Mouse (Mus musculus) intestine, postnatal 0 days (tissue): ENCODE data around the gene Capn8. TPM values are rescaled to one million over a fixed set of nuclear protein-coding genes. Genes with fewer than 3 reads are reported as not detected.
"Not testable (repeated sequence)": the region's sequence is repeated elsewhere in the genome, so short reads cannot be mapped to it uniquely, and the experiment has no call there.

ENCODE experiments used
- ATAC-seq: fragments of 200-750 bp; cut with Nextera tagmentation; 2 replicates; pipeline ENCODE4 v1.8.0; 2017; ENCODE audit warnings: mild to moderate bottlenecking, moderate TSS enrichment, moderate library complexity
- H3K27ac ChIP-seq: fragments of 300-500 bp; sonication (generic); 2 replicates; pipeline ENCODE4 v1.5.1; 2014; ENCODE audit warnings: mild to moderate bottlenecking, low read depth, low read length, moderate library complexity
- H3K27me3 ChIP-seq: fragments of 300-500 bp; sonication (generic); replicated peaks from 2 replicates; pipeline ENCODE4 v1.6.1; 2014; ENCODE audit warnings: low read length, mixed read lengths; ENCODE audit not compliant: control insufficient read depth, insufficient read depth
- H3K36me3 ChIP-seq: fragments of 300-500 bp; sonication (generic); 2 replicates; pipeline ENCODE4 v1.6.1; 2014; ENCODE audit warnings: mild to moderate bottlenecking, moderate library complexity; ENCODE audit not compliant: control insufficient read depth, insufficient read depth
- H3K4me1 ChIP-seq: fragments of 300-500 bp; sonication (generic); replicated peaks from 2 replicates; pipeline ENCODE4 v1.6.1; 2014; ENCODE audit warnings: antibody characterized with exemption, low read length, mixed read lengths; ENCODE audit not compliant: control insufficient read depth, insufficient read depth
- H3K4me2 ChIP-seq: fragments of 300-500 bp; sonication (generic); replicated peaks from 2 replicates; pipeline ENCODE4 v1.6.1; 2014; ENCODE audit warnings: low read depth, mild to moderate bottlenecking, moderate library complexity
- H3K4me3 ChIP-seq: fragments of 300-500 bp; sonication (generic); 2 replicates; pipeline ENCODE4 v1.5.1; 2014; ENCODE audit warnings: low read depth, low read length
- H3K9ac ChIP-seq: fragments of 300-500 bp; sonication (generic); 2 replicates; pipeline ENCODE4 v1.6.1; 2014; ENCODE audit warnings: mild to moderate bottlenecking, low read depth, low read length
- H3K9me3 ChIP-seq: fragments of 300-500 bp; sonication (generic); 2 replicates; pipeline ENCODE4 v1.6.1; 2016; ENCODE audit warnings: mixed run types; ENCODE audit not compliant: control insufficient read depth
- CTCF ChIP-seq: sonication (generic); IDR thresholded peaks from 2 replicates; pipeline ENCODE4 v1.5.1; 2016; ENCODE audit warnings: low read depth, mild to moderate bottlenecking, control low read depth, antibody characterized with exemption, moderate library complexity
- WGBS: fragments of 180-500 bp; shearing (Covaris S2); extraction: QIAGEN DNeasy Blood & Tissue Kit; methylation state at CpG from one replicate; pipeline ENCODE4 v1.1.7; 2014; 5-methylcytosine and 5-hydroxymethylcytosine counted together
- polyA plus RNA-seq: library from polyadenylated mRNA; unstranded; fragments of >200 nt; fragmentation: Nextera tagmentation; extraction: Ambion mirVana; gene quantifications from 2 replicates; pipeline ENCODE4 v1.2.1, GENCODE M21; 2015

Capn8 gene
- polyA plus RNA-seq, 1 experiment from 2014 or later = 1.0 TPM

- no peak overlapping the region for H3K4me3 ChIP-seq
- 78% methylated on average over 2 of the region's 2 CpGs for WGBS
- H3K9me3 ChIP-seq = no peaks in the 10 kb centered on the region
- no peaks in the 10 kb centered on the region for H3K36me3 ChIP-seq
- no peak for TF ChIP-seq CTCF
- no peaks in the 10 kb centered on the region for H3K4me1 ChIP-seq
- H3K27me3 ChIP-seq = no peaks in the 10 kb centered on the region
- H3K4me2 ChIP-seq = no peak overlapping the region
- no peak overlapping the region for H3K9ac ChIP-seq
- no peak for ATAC-seq
- H3K27ac ChIP-seq = no peak overlapping the region
Measured at GRCm38 (mm10) chr1:182642779-182643178, 78.0 kb downstream of the Capn8 start.

GRCm38 (mm10) chr1:182644418-182644817, 79.6 kb downstream of the Capn8 start:
- WGBS = 91% methylated on average over 8 of the region's 8 CpGs
- not testable (repeated sequence) for H3K4me1 ChIP-seq, H3K4me3 ChIP-seq

GRCm38 (mm10) chr1:182645211-182645668, 80.4 kb downstream of the Capn8 start:
- no peaks in the 10 kb centered on the region for H3K4me1 ChIP-seq
- no peak overlapping the region for H3K4me2 ChIP-seq
- no peak for TF ChIP-seq CTCF
- H3K36me3 ChIP-seq = no peaks in the 10 kb centered on the region
- H3K9me3 ChIP-seq = no peaks in the 10 kb centered on the region
- no peaks in the 10 kb centered on the region for H3K27me3 ChIP-seq
- no peak for ATAC-seq
- no peak overlapping the region for H3K27ac ChIP-seq
- no peak overlapping the region for H3K4me3 ChIP-seq
- no peak overlapping the region for H3K9ac ChIP-seq
- WGBS = 18% methylated on average over 6 of the region's 6 CpGs

More at GRCm38 (mm10) chr1:182644418-182644817, 79.6 kb downstream of the Capn8 start:
- H3K27ac ChIP-seq, H3K4me2 ChIP-seq, ATAC-seq, H3K9ac ChIP-seq, H3K27me3 ChIP-seq, H3K36me3 ChIP-seq, H3K9me3 ChIP-seq: not testable (repeated sequence)

GRCm38 (mm10) chr1:182646796-182647195, 82.0 kb downstream of the Capn8 start:
- 71% methylated on average over 3 of the region's 3 CpGs for WGBS
- Histone ChIP-seq H3K9me3 (no peaks in the 10 kb centered on the region), H3K27me3 (no peaks in the 10 kb centered on the region), H3K4me2 (no peak overlapping the region), H3K36me3 (no peaks in the 10 kb centered on the region), H3K4me1 (no peaks in the 10 kb centered on the region), H3K9ac (no peak overlapping the region), H3K4me3 (no peak overlapping the region), H3K27ac (no peak overlapping the region)
- no peak for ATAC-seq
- no peak for TF ChIP-seq CTCF

GRCm38 (mm10) chr1:182657760-182658159, 93.0 kb downstream of the Capn8 start:
- no peak overlapping the region for H3K4me3 ChIP-seq
- H3K36me3 ChIP-seq = no peaks in the 10 kb centered on the region
- H3K4me1 ChIP-seq = no peaks in the 10 kb centered on the region
- H3K4me2 ChIP-seq = no peak overlapping the region
- WGBS = 30% methylated on average over 6 of the region's 6 CpGs
- no peak overlapping the region for H3K27ac ChIP-seq
- no peak overlapping the region for H3K9ac ChIP-seq
- H3K9me3 ChIP-seq = no peaks in the 10 kb centered on the region
- ATAC-seq = no peak
- H3K27me3 ChIP-seq = no peaks in the 10 kb centered on the region
- peak; percentile 83 for TF ChIP-seq CTCF

GRCm38 (mm10) chr1:182660365-182660764, 95.6 kb downstream of the Capn8 start:
- Histone ChIP-seq H3K9me3 (no peaks in the 10 kb centered on the region), H3K4me1 (no peaks in the 10 kb centered on the region), H3K4me3 (no peak overlapping the region), H3K9ac (no peak overlapping the region), H3K27ac (no peak overlapping the region), H3K27me3 (no peaks in the 10 kb centered on the region), H3K4me2 (no peak overlapping the region), H3K36me3 (no peaks in the 10 kb centered on the region)
- 50% methylated on average over 7 of the region's 7 CpGs for WGBS
- no peak for ATAC-seq
- no peak for TF ChIP-seq CTCF

- Histone ChIP-seq H3K27ac (no peak overlapping the region), H3K4me3 (no peak overlapping the region), H3K4me1 (no peaks in the 10 kb centered on the region), H3K9ac (no peak overlapping the region), H3K27me3 (no peaks in the 10 kb centered on the region), H3K9me3 (no peaks in the 10 kb centered on the region), H3K36me3 (no peaks in the 10 kb centered on the region), H3K4me2 (no peak overlapping the region)
- no peak for TF ChIP-seq CTCF
- WGBS = 63% methylated on average over 11 of the region's 11 CpGs
- ATAC-seq = no peak
Measured at GRCm38 (mm10) chr1:182663671-182664070, 98.9 kb downstream of the Capn8 start.
